Mouse (Mus musculus) stomach, postnatal 0 days (tissue): ENCODE results near the gene Tnfrsf8.

Source experiments
- CTCF ChIP-seq: IDR thresholded peaks from 2 replicates; pipeline ENCODE4 v1.5.1; 2016; ENCODE audit warnings: antibody characterized with exemption, low read depth, mild to moderate bottlenecking, moderate library complexity
- EP300 ChIP-seq: optimal IDR thresholded peaks from 2 replicates; pipeline ENCODE3; 2016; ENCODE audit warnings: antibody characterized with exemption

DNA sequence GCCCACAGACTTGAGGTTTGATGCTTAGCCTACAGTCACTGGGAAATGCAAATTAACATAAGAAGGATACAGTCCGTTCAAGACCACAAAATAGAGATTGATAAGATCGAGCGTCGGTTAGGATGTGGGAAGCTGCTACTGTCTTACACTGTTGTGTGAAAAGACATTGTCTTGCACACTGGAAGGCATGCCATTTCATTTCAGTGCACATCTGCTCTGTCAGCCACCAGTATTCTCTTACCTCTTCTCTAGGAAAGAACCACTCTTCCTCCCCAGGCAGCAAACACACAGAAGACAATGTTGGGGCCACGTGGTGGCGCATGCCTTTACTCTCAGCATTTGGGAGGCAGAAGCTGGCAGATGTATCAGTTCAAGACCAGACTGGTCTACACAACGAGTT, 2.4 kb downstream of the Tnfrsf8 start:
- no peak for TF ChIP-seq CTCF
- TF ChIP-seq EP300 = no peak
